Mouse (Mus musculus) heart, postnatal 36 days (tissue): Measurements from ENCODE around the gene Taok3. TPM values are rescaled to one million over a fixed set of nuclear protein-coding genes. Genes with fewer than 3 reads are reported as not detected.

Experiments used
- DNase-seq, 2 experiments: peaks; one replicate each; pipeline ENCODE4 v3.0.0; 2021 to 2022
- intact Hi-C: fragments of 180-260 bp; cut with DNase I; formaldehyde crosslinking; loops from one replicate; pipeline ENCODE4 v1.15.1; 2025
- total RNA-seq, 2 experiments: library from RNA; stranded (reverse); gene quantifications; 2 replicates each; pipeline ENCODE4 v1.2.3; 2021

The Taok3 gene
- total RNA-seq, result 1 to 10 TPM; 7.7 to 8.2 TPM

DNA sequence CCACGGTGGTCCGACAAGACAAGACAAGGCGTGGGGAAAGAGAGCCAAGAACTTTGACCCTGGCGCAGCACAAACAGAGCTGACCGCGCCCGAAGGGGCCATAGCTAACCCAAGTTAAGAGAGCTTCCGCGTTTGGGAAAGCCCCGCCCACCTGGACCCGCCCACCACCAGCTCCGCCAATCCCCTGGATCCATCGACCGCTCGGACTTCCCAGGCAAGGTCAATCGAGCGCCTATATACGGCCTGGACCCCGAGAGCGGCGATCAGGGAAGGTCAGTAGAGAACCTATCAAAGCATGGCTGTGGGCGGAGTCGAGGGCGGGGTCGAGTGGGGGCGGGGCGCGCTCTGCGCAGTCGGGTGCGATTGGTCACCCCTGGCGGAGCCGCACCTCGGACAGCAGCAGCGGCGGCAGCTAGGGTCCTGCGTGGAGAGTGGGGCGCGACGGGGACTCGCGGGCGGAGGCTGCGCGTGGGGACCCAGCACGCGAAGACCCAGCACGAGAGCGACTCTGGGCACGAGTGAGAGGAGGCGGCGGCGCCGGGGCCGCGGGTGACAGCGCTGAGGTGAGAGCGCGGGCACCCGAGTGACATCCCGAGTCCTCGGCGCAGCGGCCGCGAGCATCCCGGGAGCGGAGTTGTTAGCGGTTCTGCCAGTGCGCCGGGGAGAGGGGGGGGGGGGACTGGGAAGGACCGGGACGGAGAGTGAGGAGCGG, at the start of gene Taok3:
Gene Taok3, plus strand, starts transcription at position 353 of the 712 bp plus-strand sequence.
- intact Hi-C loops, result loop anchor here (2.0 to 5.0 kb wide), 6 partner anchors 15 to 289 kb away; partner anchors contain the start of genes Pebp1, Rfc5 and Wsb2
- peak; percentile 98 to 100 for DNase-seq

DNA sequence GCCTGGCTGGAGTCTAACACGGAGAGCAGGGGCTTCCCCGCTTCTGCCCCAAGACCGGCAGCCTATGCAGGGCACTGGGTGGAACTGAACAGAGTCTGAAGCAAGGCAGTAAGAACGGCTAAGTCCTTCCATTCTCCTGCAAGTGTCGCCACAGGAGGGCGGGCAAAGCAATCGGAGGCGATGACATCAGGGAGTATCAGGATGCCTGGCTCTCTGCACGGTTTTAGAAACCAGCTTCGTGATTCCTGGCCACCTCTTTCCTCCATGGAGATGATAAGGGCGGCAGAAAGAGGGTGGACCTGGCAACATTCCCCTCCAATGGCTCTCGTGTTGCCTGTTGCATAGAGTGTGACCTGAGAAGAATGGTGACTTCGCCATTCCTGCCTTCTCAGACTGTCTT, 32.2 kb upstream of the Taok3 start:
- DNase-seq, result no peak
- intact Hi-C loops, result no loop called here

DNA sequence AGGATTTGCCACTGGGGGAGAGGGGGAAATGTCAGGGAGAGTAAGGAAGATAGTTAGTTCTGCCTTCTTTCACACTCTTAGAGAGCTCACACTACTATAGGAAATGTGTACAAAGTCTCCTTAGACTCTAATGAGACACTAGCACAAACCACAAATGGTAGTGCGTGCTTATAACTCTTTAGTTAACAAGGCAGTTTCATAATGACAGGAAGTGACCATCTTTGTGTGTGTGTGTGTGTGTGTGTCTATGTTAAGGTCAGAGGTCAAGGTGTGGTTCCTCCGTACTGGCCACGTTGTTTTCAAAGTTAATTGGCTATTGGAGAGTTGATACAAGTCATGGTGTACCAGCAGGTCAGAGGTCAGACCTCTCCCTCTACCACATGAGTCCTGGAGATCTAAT, 30.8 kb upstream of the Taok3 start:
- no peak for DNase-seq
- intact Hi-C loops, result no loop called here

DNA sequence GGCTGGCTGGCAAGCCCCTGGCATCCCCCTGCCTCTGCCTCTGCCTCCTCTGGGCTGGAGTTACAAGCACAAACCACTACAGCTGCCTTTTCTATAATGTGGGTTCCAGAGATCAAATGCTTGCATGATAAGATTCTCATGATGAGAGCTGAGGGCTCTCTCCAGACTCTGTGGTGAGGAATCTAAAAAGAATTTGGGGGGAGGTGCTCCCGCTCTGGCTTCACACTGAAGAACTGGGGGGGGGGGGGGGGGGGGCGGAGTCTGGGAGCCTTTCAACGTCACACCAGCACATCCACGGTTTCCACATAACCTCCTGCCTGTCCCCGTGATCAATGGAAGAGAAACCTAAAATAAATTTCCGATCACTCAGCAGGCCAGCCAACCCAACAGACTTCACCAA, 30.1 kb upstream of the Taok3 start:
- intact Hi-C loops, result loop anchor here (10.0 kb wide), 1 partner anchor 965 kb away; no protein-coding TSS in a partner anchor
- DNase-seq, result no peak

DNA sequence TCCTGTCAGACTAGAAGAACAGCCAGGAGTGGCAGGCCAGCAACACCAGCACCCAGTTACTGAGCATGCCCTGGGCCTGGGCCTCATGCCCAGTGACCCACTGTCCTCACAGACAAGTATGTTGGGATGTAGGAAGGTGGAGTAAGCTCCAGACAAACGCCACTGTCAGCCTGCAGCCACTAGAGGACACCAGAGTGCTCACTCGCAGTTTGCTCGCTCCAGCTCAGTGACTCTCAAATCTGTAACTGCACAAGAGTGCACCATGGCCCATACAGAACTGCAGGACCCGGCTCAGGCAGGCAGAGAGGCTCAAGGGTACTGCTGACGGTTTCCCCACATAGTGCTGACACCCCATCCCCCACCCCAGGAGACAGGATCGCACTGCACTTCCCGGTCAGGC, 25.5 kb upstream of the Taok3 start:
- intact Hi-C loops, result loop anchor here (10.0 kb wide), 1 partner anchor 970 kb away; no protein-coding TSS in a partner anchor
- peak; percentile 15 to 32 for DNase-seq

DNA sequence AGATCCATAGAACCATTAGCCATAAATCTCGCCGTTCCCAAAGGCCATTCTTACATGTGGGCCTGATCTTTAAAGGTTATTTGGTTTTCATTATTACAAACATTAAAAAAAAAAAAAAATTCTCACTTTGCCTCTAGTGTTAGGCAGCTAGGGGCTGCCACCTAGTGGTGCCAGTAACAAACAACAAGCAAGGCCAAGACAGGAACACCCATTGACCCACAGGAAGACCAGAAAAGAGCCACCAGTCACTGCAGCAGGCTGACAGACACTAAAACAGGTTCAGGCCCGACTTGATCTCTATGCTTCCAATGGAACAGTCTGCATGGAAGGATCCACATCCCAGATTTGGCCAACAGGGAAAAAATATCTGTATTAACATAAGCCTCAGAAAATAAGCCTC, 23.2 kb upstream of the Taok3 start:
- DNase-seq, result peak; percentile 45 to 52

DNA sequence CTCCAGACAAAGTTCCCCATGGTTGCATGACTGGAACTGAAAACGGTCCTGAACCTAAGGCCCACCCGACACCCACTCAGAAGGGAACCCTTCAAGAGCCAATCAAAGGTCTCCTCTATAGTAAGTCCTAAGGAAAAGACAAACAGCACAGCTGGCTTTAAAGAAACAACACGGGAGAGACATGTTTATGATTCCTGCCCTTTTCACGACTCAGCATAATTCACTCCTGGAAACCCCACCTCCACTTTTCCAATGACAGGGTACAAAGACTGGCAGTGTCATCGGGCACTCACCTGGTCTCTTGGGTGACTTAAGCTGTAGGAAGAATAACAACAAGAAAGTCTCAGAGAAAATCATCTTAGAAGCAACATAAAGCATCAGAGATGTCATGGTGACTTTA, 20.9 kb upstream of the Taok3 start:
- intact Hi-C loops, result loop anchor here (10.0 kb wide), 1 partner anchor 974 kb away; no protein-coding TSS in a partner anchor
- no peak for DNase-seq

More for the DNA sequence above, 23.2 kb upstream of the Taok3 start:
- intact Hi-C loops, result loop anchor here (10.0 kb wide), 1 partner anchor 972 kb away; no protein-coding TSS in a partner anchor

DNA sequence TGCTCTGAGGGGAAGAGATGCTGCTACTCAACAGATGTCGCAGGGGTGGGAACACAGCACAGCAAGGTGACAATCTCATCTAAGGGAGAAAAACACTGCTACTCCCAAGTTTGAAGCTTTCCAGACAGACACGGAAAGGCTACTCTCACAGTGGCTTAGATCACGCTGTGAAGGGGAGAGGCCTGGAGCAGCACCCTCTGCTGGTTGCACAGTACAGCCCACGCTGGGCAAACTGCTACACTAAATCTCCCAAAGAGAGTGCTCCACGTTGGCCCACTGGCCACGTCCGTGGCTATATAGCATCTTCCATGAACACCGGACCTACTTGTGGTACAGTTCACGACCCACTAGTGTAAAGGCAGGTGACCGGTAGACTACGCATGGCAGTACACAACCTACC, 20.2 kb upstream of the Taok3 start:
- intact Hi-C loops, result loop anchor here (10.0 kb wide), 1 partner anchor 975 kb away; no protein-coding TSS in a partner anchor
- DNase-seq, result no peak

DNA sequence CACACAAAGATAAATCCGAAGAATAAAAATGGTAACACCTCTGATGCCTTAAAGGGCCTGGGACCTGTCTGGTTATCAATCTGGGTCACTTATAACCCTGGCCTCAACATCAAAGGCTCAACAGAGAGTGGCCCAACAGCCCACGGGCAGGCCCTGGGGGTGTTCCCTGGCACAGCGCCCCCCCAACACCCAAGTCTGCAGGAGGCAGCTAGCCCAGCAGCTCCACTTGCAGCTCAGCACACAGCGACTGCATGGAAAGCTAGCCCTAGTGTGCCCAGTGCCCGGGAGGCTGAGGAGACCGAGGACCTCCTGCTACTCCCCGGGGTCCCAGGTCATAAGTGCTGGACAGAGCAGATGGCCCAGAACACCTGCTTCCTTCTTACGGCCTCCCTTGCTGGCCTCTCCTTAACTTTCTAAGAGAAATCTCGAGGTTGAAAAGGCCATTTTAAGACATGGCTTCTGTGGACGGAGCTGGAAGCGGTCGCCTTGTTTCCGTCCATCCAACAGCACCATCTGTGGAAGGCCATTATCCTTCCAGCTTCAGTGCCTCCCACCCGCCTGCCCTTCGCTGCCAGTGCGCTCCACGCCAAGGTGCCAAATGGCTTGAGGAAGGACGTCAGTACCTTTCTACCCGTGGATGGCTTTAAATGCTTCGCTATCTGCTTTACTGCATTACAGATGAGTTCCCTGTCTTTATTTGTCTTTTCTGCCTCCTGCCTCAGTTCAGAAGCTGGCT, 16.6 kb upstream of the Taok3 start:
- no peak for DNase-seq
- intact Hi-C loops, result no loop called here

DNA sequence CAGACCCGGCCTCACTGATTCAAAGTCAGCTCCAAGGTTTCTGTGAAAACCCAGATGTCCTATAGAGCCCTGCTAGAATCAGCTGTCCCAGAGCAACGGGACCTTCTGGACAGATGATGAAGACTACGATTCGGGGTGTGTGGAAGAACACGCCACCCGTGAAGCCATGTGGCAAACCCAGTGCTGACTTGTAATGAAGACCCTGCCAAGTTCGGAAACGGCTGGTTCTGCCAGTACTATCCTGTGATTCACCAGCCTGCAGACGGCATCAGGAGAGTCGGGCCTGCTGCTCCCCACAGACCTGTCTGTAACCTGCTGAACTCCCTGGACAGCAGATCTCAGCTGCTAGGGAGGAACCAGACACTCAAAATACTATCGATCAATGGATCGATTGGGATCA, 15.6 kb upstream of the Taok3 start:
- intact Hi-C loops, result no loop called here
- DNase-seq, result no peak

DNA sequence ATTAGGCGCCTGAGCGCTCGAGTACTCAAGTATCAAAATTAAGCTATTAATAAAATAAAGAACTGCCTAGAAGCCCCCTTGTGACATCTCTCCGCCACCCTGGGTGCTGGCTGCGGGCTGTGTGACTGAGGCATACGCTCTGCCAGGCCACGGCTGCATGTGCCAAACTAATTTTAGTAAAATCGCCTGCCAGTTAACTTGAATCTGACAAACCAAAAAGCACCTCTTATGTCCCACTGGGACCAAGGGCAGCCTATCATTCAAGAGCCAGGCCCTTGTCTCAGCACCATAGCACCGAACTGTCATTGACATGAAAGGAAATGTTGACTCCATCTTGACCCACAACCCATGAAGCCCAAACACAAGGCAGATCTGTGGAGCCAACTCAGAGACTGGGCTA, 14.2 kb upstream of the Taok3 start:
- intact Hi-C loops, result no loop called here

DNA sequence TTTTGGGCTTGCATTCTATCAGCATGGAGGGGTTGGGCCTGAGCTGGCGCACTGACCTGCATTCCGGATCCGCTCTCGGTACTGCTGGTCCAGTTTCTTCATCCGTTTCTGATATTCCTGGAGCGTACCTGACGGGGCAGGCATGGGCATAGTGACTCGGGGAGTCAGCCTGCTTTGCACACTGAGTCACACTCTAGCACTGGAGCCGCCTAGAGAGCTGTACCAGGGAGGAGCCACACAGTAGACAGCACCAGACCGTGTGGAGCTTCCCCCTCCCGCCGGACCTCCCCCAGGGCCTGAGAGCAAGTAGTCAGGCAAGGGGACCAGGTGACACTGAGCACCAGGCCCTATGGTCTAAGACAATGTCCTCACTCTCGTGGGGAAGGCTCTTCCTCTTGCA, 11.6 kb upstream of the Taok3 start:
- intact Hi-C loops, result no loop called here
- DNase-seq, result no peak

More for the DNA sequence above, 14.2 kb upstream of the Taok3 start:
- no peak for DNase-seq

DNA sequence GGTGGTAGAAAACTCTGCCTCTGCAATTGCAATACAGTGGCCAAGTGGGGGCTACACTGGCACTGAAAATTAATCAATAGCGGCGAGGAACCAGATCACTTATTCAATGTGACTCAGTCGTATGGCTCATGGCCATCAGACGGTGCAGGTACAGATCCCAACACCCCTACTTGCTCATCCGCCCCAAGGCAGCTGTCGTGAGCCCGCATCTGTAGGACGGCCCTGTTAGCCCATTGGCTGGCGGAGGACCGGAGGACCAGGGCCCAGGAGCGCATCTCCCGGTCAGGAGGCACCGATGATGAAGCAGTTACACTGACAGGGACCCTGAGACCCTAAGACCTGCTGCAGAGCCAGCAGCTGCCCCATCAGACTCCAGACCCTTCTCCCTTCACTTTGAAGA, 11.2 kb upstream of the Taok3 start:
- DNase-seq, result no peak
- intact Hi-C loops, result no loop called here

DNA sequence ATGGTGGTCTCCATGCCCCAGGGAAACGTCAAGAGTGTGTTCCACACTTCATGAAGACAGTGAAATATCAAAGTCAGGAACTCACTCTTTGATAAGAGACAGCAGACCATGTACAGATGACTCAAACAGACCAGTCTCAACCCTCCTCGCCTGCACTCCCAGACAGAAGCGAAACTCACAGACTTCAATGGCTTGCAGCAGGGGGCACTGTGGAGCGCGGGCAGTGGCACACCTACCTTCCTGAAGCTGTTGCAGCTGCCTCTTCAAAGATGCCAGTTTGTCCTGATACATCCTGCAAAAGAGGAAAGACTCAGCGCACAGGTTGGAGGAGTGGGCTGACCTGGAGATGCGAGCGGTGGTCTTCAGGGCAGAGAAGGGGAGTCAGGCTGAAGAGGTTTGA, 10.4 kb upstream of the Taok3 start:
- DNase-seq, result no peak
- intact Hi-C loops, result no loop called here

DNA sequence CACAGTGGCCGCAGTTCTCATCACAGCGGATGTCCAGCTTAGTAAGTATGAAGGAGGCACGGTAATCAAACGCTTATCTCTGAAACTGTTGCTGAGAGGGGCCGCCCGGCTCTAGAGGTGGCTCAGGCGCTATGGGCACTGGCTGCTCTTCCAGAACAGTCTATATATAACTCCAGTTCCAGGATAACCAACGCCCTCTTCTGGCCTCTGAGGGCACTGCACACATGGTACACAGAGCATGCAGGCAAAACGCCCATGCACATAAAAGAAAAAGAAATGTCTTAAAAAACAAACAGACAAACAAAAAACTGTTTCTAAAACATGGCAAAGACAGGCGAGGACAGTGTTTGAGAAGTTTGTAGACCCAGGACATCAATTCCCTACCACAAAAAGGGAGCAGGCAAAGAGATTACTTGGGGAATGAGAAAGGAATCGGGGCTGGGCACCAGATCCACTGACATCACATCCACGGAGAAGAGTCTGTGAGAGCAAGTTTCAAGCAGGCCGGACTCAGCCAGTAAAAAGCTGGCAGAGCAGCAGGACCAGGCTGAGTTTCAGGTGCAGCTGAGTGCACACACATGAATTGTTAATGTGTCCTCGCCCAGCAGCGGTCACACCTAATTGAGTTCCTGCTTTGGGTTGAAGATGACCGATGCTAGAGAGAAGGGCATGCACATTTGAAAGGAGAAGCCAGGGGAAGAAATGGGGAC, 8.7 kb upstream of the Taok3 start:
- no peak for DNase-seq
- intact Hi-C loops, result no loop called here

DNA sequence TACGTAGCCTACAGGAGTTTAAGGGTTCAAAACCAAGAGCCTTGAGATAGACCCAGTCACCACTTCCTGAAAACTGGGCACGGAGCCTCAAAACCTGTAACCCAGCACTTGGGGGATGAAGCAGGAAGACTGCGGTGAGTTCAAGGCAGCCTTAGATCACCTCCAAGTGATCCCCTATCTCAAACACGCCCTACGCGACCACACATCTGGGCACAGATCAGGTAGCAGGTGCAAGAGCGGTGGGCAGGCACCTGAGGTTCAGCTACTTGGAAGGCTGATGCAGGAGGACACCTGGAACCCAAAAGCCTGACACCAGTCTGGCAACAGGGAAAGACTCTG, 8.2 kb upstream of the Taok3 start:
- intact Hi-C loops, result no loop called here
- DNase-seq, result no peak

DNA sequence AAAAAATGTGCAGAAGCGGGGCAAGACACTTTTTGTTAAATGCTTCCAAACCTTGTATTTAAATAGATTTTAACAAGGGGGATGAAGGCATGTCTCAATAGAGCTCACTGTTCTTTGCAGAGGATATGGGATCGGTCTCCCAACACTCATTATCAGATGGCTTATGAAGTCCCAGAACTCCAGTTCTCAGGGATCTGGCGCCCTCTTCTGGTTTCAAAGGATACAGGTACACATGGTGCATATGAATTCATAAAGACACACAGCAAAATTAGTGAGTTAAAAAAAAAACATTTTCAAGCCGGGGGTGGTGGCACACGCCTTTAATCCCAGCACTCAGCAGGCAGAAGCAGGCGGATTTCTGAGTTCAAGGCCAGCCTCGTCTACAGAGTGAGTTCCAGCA, 6.6 kb upstream of the Taok3 start:
- no peak for DNase-seq
- intact Hi-C loops, result no loop called here

DNA sequence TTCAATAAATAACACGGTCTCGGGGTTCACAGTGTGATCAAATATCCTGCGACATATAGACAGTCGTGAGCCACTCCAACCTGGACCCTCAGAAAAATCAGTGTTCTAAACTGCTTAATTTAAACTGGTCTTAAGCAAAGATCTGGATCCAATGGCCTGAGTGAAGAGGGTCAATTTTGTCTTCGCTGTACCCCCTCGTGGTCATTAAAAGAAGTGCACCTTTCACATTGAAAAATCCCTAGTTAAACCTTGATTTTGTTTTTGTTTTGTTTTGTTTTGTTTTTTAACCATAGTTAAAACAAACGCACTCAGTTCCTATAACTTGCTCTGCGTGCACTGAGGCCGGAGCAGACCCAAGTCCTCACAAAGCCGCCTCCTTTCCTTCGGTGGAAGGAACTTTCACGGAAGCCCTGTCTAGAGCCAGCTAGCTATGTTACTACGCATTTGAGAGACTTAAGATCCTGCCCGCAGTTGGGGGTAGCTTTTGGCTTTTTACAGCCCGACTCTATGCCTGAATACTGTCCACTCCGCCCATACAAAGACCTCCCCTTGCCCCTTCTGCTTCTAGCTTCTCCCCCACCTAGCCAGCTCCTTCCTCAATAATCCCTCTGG, 5.2 kb upstream of the Taok3 start:
- intact Hi-C loops, result loop anchor here (5.0 kb wide), 4 partner anchors 173 to 273 kb away; partner anchors contain the start of genes Pebp1, Rfc5 and Wsb2

DNA sequence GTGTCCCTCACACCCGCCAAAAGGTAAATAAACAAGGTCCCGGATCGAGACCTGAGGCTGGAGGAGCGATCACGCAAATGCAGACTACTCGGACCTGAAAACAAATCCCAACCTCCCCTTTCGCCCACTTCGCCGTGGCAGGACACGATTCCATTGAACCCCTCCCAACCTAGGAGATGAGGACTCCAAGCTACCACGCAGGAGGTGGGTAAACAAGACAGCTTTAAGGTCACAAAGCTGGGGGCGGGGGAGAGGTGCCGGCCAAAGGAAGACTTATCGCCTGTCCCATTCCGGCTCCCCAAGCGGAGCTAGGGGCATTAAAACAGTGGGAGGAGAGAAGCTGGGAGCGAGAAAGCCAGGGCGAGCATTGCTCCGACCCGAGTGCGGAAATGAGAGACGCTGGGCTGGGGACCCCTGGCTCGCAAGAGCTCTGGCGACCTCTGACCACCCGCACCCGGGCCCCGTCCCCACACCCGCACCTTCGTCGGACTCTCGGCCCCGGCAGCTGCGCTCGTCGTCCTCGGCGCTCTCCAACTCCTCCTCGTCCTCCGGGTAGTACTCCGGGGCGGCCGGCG, 4.6 kb upstream of the Taok3 start:
- intact Hi-C loops, result loop anchor here (5.0 kb wide), 4 partner anchors 172 to 272 kb away; partner anchors contain the start of genes Pebp1, Rfc5 and Wsb2
- peak; percentile 38 to 46 for DNase-seq

More for the DNA sequence above, 5.2 kb upstream of the Taok3 start:
- DNase-seq, result peak in 1 of 2 experiments; percentile 25

DNA sequence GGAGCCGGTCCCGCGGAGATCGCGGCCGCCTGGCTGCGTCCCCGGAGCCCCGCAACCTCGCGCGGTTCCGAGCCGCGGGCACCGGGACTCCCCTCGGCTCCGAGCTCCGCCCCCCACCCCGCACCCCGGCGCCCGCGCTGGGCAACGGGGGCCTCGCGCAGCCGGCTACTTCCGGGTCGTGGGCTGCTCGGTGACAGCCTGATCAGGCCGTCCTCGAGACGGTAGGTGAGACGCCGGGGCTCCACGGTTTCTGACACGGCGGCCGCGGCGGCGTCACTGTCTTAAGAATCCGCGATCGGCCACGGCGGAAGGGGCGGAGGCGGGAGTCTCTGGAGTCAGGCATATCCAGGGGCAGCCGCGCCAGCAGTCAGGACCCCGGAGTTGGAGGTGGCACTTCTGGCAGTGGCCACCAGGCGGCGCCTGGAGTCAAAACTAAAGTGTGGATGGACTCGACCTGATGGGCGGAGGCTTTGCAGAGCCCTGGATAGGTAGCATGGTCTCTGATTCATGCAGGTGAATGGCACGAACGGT, 4.0 kb upstream of the Taok3 start, which contains the start of gene Suds3:
Gene Suds3, minus strand, starts transcription at position 278 of the 531 bp plus-strand sequence.
- intact Hi-C loops, result loop anchor here (2.0 to 5.0 kb wide), 6 partner anchors 29 to 379 kb away; partner anchors contain the start of genes Pebp1, Rfc5 and Wsb2
- DNase-seq, result peak; percentile 99 to 100
